Mouse (Mus musculus) limb, embryonic 13.5 days (tissue): ENCODE measurements at regions not wholly inside any gene's neighbourhood (a gene's known extent, or its start where the extent isn't known, plus 50 kb on each side); places are given as distances from the start of the nearest gene placed in this dataset.

Experiments
- ATAC-seq: fragments of 200-750 bp; cut with Nextera tagmentation; 2 replicates; pipeline ENCODE4 v1.8.0; 2017; ENCODE audit warnings: low read depth, moderate number of reproducible peaks, moderate TSS enrichment; ENCODE audit not compliant: low FRiP score
- H3K27ac ChIP-seq: fragments of 300-500 bp; sonication (generic); 2 replicates; pipeline ENCODE4 v1.5.1; 2015; ENCODE audit warnings: inconsistent platforms, mild to moderate bottlenecking, moderate library complexity
- H3K27me3 ChIP-seq: fragments of 300-500 bp; sonication (generic); 2 replicates; pipeline ENCODE4 v1.6.1; 2015; ENCODE audit warnings: mild to moderate bottlenecking, inconsistent platforms
- H3K36me3 ChIP-seq: fragments of 300-500 bp; sonication (generic); 2 replicates; pipeline ENCODE4 v1.6.1; 2015; ENCODE audit warnings: inconsistent platforms, mild to moderate bottlenecking, moderate library complexity
- H3K4me1 ChIP-seq: fragments of 300-500 bp; sonication (generic); 2 replicates; pipeline ENCODE4 v1.6.1; 2015; ENCODE audit warnings: inconsistent platforms
- H3K4me2 ChIP-seq: fragments of 300-500 bp; sonication (generic); replicated peaks from 2 replicates; pipeline ENCODE4 v1.6.1; 2015; ENCODE audit warnings: inconsistent platforms, mild to moderate bottlenecking, moderate library complexity
- H3K4me3 ChIP-seq: fragments of 300-500 bp; sonication (generic); 2 replicates; pipeline ENCODE4 v1.5.1; 2015; ENCODE audit warnings: moderate library complexity, mild to moderate bottlenecking, inconsistent platforms
- H3K9ac ChIP-seq: fragments of 300-500 bp; sonication (generic); 2 replicates; pipeline ENCODE4 v1.6.1; 2015; ENCODE audit warnings: mild to moderate bottlenecking, inconsistent platforms
- H3K9me3 ChIP-seq: fragments of 300-500 bp; sonication (generic); 2 replicates; pipeline ENCODE4 v1.6.1; 2016; ENCODE audit warnings: inconsistent platforms
- WGBS: fragments of 180-500 bp; shearing (Covaris S2); methylation state at CpG from one replicate; pipeline ENCODE4 v1.1.7; 2015; 5-methylcytosine and 5-hydroxymethylcytosine counted together

DNA sequence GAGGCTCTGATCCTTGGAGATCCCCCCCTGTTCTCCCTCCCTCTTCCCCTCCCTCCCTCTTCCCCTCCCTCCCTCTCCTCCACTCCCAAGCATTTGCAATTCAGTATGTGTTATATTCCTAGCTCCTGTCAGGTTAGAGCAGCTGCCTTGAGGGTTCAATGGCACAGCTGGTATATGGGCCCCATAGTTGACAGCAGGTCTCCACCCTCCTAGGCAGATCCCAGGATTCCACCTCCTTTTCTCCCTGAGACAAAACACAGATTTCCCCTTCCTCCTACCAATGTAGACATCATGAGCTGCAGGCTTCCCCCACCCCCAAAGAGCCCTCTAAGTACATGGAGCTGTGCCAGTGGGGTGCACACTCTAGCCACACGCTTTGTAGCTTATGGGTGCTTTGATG, 137.8 kb downstream of the Unc5cl start:
- no peak overlapping the region for H3K4me3 ChIP-seq
- H3K9me3 ChIP-seq = 0 out of 2 replicates have a peak, but pooled peaks cover 5% of the 10 kb centered on the region
- no peaks in the 10 kb centered on the region for H3K36me3 ChIP-seq
- H3K9ac ChIP-seq = no peak overlapping the region
- H3K27ac ChIP-seq = no peak overlapping the region
- no peak overlapping the region for H3K4me2 ChIP-seq
- no peaks in the 10 kb centered on the region for H3K27me3 ChIP-seq
- WGBS = 73% methylated on average over 1 of the region's 1 CpGs
- no peak for ATAC-seq
- no peaks in the 10 kb centered on the region for H3K4me1 ChIP-seq

GRCm38 (mm10) chr17:48595418-48595963, 140.8 kb downstream of the Unc5cl start:
- no peak overlapping the region for H3K9ac ChIP-seq
- H3K9me3 ChIP-seq = 0 out of 2 replicates have a peak, but pooled peaks cover 5% of the 10 kb centered on the region
- H3K27me3 ChIP-seq = no peaks in the 10 kb centered on the region
- no peak overlapping the region for H3K27ac ChIP-seq
- H3K4me1 ChIP-seq = no peaks in the 10 kb centered on the region
- 76% methylated on average over 10 of the region's 10 CpGs for WGBS
- H3K4me2 ChIP-seq = no peak overlapping the region
- no peaks in the 10 kb centered on the region for H3K36me3 ChIP-seq
- no peak overlapping the region for H3K4me3 ChIP-seq
- no peak for ATAC-seq

- H3K4me2 ChIP-seq = no peak overlapping the region
- 80% methylated on average over 3 of the region's 3 CpGs for WGBS
- no peaks in the 10 kb centered on the region for H3K27me3 ChIP-seq
- H3K27ac ChIP-seq = no peak overlapping the region
- no peak overlapping the region for H3K9ac ChIP-seq
- no peak overlapping the region for H3K4me3 ChIP-seq
- H3K36me3 ChIP-seq = no peaks in the 10 kb centered on the region
- H3K4me1 ChIP-seq = no peaks in the 10 kb centered on the region
- H3K9me3 ChIP-seq = 0 out of 2 replicates have a peak, but pooled peaks cover 5% of the 10 kb centered on the region
- no peak for ATAC-seq
Observed at GRCm38 (mm10) chr17:48596406-48596805, 141.7 kb downstream of the Unc5cl start.

- H3K4me3 ChIP-seq = no peak overlapping the region
- H3K4me1 ChIP-seq = no peaks in the 10 kb centered on the region
- no peak overlapping the region for H3K27ac ChIP-seq
- 0 out of 2 replicates have a peak, but pooled peaks cover 5% of the 10 kb centered on the region for H3K9me3 ChIP-seq
- H3K9ac ChIP-seq = no peak overlapping the region
- WGBS = 93% methylated on average over 1 of the region's 1 CpGs
- H3K4me2 ChIP-seq = no peak overlapping the region
- no peak for ATAC-seq
- H3K27me3 ChIP-seq = no peaks in the 10 kb centered on the region
- no peaks in the 10 kb centered on the region for H3K36me3 ChIP-seq
Observed at GRCm38 (mm10) chr17:48597301-48597700, 142.6 kb downstream of the Unc5cl start.

DNA sequence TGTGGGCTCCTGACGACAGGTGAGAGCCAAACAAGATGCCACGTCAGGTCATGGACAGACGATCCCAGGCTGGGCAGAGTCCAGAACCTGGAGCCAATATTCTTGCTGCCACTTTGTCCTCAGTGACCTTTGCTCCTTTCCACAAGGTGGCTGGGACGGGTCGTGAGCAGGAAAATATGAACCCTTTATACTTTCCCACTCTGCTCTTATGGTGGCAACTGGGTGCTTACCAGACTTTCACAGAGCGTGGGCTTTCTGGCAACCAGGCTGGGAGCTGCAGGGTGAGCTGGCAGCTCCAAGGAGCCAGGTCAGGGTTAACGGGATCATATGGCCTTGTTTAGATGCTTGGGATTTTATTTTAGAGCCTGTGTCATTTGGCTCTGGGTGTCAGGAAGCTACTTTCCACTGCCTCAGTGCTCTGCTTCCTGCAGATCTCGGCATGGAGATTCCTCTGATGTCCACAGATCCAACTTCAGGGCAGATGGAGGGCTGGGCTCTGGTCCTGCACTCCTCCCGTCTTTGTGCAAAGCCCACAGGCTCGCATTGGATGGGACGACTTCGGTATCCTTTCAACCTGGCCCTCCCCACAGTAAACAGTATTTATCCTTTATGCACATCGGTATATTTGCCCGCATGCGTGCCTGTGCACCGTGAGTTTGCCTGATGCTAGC, 143.9 kb downstream of the Unc5cl start:
- no peak overlapping the region for H3K27ac ChIP-seq

DNA sequence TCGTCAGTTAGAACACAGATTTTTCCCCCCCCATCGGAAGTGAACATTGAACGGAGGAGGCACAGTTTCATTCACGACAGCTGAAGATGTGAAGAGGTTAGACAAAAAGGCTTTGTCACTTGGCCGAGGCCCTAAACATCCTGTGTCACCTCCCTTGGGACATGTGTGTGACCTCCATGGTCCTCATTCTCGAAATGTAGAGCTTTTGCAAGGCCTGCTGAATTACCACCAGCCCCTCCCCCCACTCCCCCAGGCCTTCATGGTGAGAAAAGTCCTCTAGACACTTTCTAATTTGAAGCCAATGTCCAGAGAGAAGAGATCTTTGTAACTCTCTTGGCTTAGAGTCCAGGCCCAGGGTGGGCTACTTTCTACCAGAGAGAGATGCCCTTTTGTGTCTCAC, 145.5 kb downstream of the Unc5cl start:
- Histone ChIP-seq H3K4me3 (no peak overlapping the region), H3K4me1 (peaks cover 7% of the 10 kb centered on the region), H3K27ac (no peak overlapping the region), H3K4me2 (no peak overlapping the region), H3K9me3 (no peaks in the 10 kb centered on the region), H3K36me3 (no peaks in the 10 kb centered on the region), H3K27me3 (0 out of 2 replicates have a peak, but pooled peaks cover 4% of the 10 kb centered on the region), H3K9ac (no peak overlapping the region)
- no peak for ATAC-seq
- WGBS = 70% methylated on average over 6 of the region's 6 CpGs

More for the DNA sequence above, 143.9 kb downstream of the Unc5cl start:
- no peak for ATAC-seq
- no peak overlapping the region for H3K4me3 ChIP-seq
- 0 out of 2 replicates have a peak, but pooled peaks cover under 1% of the 10 kb centered on the region for H3K9me3 ChIP-seq
- H3K9ac ChIP-seq = no peak overlapping the region
- H3K27me3 ChIP-seq = 0 out of 2 replicates have a peak, but pooled peaks cover 4% of the 10 kb centered on the region
- 70% methylated on average over 16 of the region's 16 CpGs for WGBS
- H3K4me2 ChIP-seq = no peak overlapping the region
- H3K4me1 ChIP-seq = peaks cover 7% of the 10 kb centered on the region
- H3K36me3 ChIP-seq = no peaks in the 10 kb centered on the region

DNA sequence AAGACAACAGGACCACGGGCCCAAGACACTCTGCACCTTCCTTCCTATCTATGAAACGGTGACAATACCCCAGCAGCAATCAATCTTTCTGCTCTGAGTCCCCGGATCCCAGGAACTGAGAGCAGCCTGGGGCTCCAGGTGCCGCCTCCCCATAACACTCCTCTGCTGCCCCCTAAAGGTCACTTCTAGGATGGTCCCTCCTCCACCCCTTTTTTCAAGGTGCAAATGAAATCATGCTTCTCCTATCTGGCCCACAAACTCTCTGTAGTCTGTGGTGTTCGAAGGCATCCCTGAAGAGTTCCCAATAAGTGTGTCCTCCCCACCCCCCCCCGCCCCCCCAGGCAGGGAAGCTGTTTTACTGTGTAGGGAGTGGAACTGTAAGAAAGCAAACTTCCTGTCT, 147.9 kb downstream of the Unc5cl start:
- H3K9ac ChIP-seq = no peak overlapping the region
- no peaks in the 10 kb centered on the region for H3K9me3 ChIP-seq
- no peak; the same call in 1 of the 2 replicates for ATAC-seq
- H3K36me3 ChIP-seq = no peaks in the 10 kb centered on the region
- H3K4me1 ChIP-seq = peaks cover 7% of the 10 kb centered on the region
- no peak overlapping the region for H3K4me2 ChIP-seq
- no peak overlapping the region for H3K27ac ChIP-seq
- no peak overlapping the region for H3K4me3 ChIP-seq
- H3K27me3 ChIP-seq = 0 out of 2 replicates have a peak, but pooled peaks cover 4% of the 10 kb centered on the region
- WGBS = 5% methylated on average over 6 of the region's 6 CpGs

DNA sequence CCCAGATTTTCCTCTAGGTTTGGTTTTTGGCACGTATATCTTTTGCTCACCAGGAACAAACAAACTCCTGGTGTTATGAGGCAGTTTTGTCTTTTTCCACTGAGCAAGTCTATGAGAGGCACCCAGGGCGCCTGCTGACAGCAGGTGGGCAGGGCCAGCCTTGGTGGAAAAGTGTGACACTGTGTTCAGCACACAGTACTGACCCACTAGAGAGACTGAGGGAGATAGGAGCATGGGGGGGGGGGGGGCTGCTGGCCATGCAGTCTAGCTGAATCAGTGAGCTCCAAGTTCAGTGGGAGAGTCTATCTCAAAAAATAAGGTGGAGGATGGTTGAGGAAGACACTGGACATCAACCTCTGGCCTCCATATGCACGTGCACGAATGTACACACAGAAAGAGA, 152.1 kb downstream of the Unc5cl start:
- 82% methylated on average over 4 of the region's 4 CpGs for WGBS
- no peak overlapping the region for H3K27ac ChIP-seq
- no peaks in the 10 kb centered on the region for H3K36me3 ChIP-seq
- no peak overlapping the region for H3K4me3 ChIP-seq
- peaks cover 7% of the 10 kb centered on the region for H3K4me1 ChIP-seq
- H3K9me3 ChIP-seq = no peaks in the 10 kb centered on the region
- no peak for ATAC-seq
- 0 out of 2 replicates have a peak, but pooled peaks cover 4% of the 10 kb centered on the region for H3K27me3 ChIP-seq
- H3K9ac ChIP-seq = no peak overlapping the region
- H3K4me2 ChIP-seq = no peak overlapping the region

DNA sequence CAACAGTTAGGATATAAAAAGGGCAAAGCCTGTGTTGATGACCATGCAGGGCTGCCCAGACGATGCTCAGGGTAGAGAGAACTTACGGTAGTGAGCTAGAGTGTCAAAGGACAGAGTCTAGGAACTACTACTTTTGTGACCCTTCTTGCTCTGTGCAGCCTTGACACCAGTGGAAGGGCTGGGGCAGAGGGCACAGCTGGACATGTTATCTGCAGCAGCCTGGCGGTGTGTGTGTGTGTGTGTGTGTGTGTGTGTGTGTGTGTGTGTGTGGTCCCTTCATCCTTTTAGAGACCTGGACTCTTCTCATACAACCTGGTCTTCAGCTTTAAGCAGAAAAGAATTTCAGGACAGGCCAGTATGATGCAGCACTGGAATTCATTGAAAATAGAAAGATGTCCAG, 153.6 kb downstream of the Unc5cl start:
- Histone ChIP-seq H3K4me3 (no peak overlapping the region), H3K9me3 (no peaks in the 10 kb centered on the region)
- ATAC-seq = no peak

GRCm38 (mm10) chr17:48610107-48610506, 155.4 kb downstream of the Unc5cl start:
- H3K9me3 ChIP-seq = no peaks in the 10 kb centered on the region
- no peak overlapping the region for H3K27ac ChIP-seq
- H3K4me1 ChIP-seq = no peaks in the 10 kb centered on the region
- no peaks in the 10 kb centered on the region for H3K36me3 ChIP-seq
- no peak overlapping the region for H3K4me2 ChIP-seq
- ATAC-seq = no peak
- H3K9ac ChIP-seq = no peak overlapping the region
- no peak overlapping the region for H3K4me3 ChIP-seq
- H3K27me3 ChIP-seq = no peaks in the 10 kb centered on the region
- 74% methylated on average over 10 of the region's 10 CpGs for WGBS

More for the DNA sequence above, 153.6 kb downstream of the Unc5cl start:
- 0 out of 2 replicates have a peak, but pooled peaks cover 2% of the 10 kb centered on the region for H3K27me3 ChIP-seq
- no peak overlapping the region for H3K4me2 ChIP-seq
- WGBS = 77% methylated on average over 3 of the region's 3 CpGs
- no peak overlapping the region for H3K27ac ChIP-seq
- no peaks in the 10 kb centered on the region; the same call in 1 of the 2 replicates for H3K4me1 ChIP-seq
- no peaks in the 10 kb centered on the region for H3K36me3 ChIP-seq
- no peak overlapping the region for H3K9ac ChIP-seq

DNA sequence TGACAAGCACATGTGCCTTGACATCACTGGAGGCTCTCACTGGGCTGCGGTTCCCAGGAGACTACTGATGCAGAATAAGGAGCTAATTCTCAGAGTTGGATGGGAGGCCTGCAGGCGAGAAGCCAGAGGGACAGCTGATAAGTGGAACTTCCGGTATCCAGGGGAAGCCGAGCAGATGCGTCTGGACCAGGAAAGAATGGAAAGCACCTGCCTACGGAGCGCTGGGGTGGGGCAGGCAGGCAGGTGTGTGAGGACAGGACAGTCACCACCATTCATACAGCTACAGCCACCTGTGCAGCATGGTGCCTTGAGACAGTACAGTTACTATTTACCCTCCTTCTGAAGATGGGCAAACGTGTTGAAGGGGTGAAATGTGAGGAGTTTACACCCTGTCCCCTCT, 156.1 kb downstream of the Unc5cl start:
- no peak overlapping the region for H3K27ac ChIP-seq
- H3K4me3 ChIP-seq = no peak overlapping the region
- ATAC-seq = no peak
- 74% methylated on average over 8 of the region's 8 CpGs for WGBS
- H3K4me2 ChIP-seq = no peak overlapping the region
- H3K36me3 ChIP-seq = no peaks in the 10 kb centered on the region
- H3K9ac ChIP-seq = no peak overlapping the region
- no peaks in the 10 kb centered on the region for H3K9me3 ChIP-seq
- H3K27me3 ChIP-seq = no peaks in the 10 kb centered on the region
- H3K4me1 ChIP-seq = no peaks in the 10 kb centered on the region

DNA sequence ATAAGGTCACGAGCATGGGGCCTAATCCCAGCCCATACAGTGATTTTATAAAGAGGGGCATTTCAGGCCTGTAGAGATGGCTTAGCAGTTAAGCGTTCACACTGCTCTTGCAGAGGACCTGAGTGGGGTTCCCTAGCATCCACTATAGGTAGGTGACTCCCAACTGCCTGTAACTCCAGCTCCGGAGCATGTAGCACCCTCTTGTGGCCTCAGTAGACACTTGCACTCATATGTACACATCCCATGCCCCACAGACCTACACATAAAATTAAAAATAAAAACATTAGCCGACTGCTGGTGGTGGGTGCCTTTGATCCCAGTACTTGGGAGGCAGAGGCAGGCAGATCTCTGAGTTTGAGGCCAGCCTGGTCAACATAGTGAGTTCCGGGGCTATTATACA, 158.8 kb downstream of the Unc5cl start:
- H3K9ac ChIP-seq = no peak overlapping the region
- no peaks in the 10 kb centered on the region for H3K9me3 ChIP-seq
- H3K4me3 ChIP-seq = no peak overlapping the region
- H3K27me3 ChIP-seq = no peaks in the 10 kb centered on the region
- H3K36me3 ChIP-seq = no peaks in the 10 kb centered on the region
- no peaks in the 10 kb centered on the region for H3K4me1 ChIP-seq
- WGBS = 91% methylated on average over 5 of the region's 5 CpGs
- ATAC-seq = no peak
- H3K4me2 ChIP-seq = no peak overlapping the region
- H3K27ac ChIP-seq = no peak overlapping the region
